Mouse (Mus musculus) left cerebral cortex, adult 18-20 months (tissue): ENCODE results near the gene Clec2g. TPM values are rescaled to one million over a fixed set of nuclear protein-coding genes. Genes with fewer than 3 reads are reported as not detected.
"Not testable (repeated sequence)": the region's sequence is repeated elsewhere in the genome, so short reads cannot be mapped to it uniquely, and the experiment has no call there.

Experiments used
- DNase-seq, 2 experiments: peaks; one replicate each; pipeline ENCODE4 v3.0.0; 2021 to 2022; ENCODE audit warnings: low spot score in 2 of 2, mixed read lengths in 1 of 2
- total RNA-seq, 2 experiments: library from RNA; stranded (reverse); gene quantifications; 2 replicates each; pipeline ENCODE4 v1.2.3; 2021

Clec2g gene
- total RNA-seq, 2 experiments from 2014 or later = not detected

DNA sequence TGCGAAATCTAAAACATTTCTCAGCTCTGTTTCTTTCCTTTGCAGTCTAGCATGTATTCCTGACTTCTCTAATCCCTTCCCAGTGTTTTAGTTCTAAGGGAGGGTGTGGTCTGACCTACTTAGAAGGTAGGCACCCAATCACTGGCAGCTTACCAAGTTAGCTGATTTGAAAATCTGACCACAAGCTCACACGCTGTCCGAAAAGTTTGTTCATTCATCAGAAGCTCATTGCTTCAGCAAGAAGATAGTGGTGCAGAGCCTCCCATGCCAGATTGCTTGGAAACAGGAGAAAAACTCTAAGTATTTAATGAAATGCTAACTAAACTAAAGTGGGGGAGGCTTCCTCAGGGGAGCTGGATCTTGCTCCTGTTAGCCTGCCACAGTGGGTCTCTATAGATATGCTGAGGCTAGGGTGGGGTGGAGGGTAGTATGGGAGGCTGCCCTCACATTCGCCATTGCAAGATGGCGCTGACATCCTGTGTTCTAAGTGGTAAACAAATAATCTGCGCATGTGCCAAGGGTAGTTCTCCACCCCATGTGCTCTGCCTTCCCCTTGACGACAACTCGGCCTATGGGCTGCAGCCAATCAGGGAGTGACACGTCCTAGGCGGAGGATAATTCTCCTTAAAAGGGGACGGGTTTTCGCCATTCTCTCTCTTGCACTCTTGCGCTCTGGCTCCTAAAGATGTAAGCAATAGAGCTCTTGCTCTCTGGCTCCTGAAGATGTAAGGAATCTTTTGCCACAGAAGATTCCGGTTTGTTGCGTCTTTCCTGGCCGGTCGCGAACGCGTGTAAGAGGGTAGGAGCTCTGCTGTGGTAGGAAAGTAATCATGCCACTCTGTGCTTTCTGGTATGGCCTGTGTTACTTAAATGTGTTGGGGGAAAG, 36.6 kb downstream of the Clec2g start:
- DNase-seq = not testable (repeated sequence)

DNA sequence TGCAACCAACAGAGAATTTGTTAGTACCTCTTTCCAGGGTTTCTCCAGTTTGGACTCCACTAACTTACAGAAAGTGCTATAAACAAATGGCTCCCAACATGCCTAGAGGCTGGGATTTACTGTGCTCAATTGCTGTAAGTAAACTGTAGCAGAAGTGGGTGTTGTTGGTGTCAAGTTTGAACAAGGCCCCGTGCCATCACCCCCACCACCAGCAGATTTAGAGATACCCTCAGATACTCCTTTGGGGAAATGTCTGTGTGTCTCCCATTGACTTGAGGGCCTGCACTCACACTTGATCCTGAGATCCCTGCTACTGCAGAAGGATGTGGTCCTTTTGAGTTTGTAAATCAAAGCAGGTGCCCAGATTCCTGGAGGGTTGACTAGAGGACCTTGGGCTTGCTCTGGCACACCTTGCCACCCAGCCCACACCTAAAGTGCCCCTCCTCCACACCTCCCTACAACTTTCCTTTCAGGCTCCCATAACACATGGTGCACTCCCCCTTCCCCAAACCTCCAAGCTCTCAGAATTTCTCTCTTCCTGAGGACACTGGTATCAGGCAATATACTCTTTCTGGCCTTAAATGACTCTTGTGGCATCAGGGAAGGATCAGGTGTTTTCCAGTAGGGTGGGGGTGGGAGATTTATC, 37.3 kb downstream of the Clec2g start:
- DNase-seq = no peak

DNA sequence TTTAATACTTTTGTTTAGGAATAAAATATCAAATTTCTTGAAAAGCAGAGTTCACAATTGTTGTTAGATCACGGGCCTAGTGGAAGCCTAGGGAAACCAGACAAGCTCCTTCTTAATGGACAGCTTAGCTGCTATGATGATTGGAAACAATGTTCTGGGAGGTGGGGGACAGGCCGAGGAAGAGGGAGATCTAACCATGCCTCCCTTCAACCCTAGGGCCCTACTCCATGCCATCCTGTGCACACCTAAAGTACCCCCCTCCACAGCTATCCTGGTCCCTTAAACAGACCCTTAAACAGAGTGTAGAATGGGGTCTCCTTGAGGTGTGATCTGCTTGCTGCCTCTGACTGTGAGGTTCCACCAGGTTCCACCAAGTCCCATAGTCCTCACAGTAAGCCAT, 38.0 kb downstream of the Clec2g start:
- DNase-seq = no peak

DNA sequence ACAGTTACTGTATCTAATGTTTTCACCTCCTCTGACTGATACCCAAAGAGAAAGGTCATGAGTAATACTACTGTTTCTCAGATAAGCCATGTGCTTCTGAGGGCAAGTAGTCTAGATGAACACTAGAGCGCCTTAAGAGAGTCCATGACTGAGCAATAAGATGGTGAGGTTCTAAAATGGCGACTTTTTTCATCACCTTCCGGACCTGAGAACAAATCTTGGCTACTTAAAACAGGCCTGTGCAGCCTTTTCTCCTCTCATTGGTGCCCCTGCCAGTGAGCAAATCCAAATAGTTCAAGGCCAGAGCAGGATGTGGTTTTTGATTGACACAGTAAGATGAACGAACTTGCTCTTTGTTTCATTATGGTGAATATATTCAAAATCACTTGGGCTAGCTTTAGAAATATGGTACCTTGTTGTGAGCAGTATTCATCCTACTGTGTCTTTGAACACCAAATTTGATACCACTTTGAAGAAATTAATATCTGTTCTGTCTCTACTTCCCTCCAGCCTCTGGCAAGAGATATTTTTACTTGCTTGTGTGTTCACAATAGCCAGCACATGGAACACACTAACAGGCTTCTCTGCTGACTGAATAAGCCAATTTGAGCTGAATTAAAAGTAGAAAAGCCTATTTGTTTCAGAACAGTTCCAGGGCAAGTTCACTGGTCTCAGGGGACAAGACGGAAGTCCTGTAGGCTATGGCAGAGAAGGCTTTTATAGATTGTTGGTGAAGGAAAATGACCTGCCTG, 38.7 kb downstream of the Clec2g start:
- DNase-seq = no peak

DNA sequence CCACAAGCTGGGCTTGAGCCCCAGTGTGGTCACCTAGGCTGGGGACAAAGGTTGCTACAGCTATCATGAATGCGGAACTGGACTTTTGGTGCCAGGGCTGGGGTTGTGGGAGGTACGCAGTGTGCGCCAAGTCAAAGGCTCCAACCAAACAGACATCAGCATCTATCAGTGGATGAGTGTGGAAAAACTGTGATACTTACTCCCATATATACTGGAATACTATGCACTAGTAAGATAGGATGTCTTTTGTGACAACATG, 39.2 kb downstream of the Clec2g start:
- no peak for DNase-seq

DNA sequence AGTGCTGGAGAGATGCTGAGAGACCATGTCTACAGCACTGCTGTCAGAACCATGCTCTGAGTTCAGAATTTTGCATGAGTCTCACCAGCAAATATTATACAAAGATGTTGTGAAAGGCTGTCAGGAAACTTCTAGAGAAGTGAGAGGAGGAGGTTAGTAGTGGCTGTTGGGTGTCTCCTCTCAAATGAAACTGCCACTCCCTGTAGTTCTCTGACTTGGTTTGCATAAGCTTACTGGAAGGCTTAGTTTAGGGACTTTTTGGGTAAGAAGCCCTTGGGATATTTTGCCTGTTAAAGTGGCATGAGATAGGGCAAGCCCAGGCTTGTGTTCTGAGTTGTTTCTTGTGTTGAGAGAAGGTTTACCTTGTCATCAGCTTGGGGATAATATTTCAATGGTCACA, 40.7 kb downstream of the Clec2g start:
- not testable (repeated sequence) for DNase-seq

DNA sequence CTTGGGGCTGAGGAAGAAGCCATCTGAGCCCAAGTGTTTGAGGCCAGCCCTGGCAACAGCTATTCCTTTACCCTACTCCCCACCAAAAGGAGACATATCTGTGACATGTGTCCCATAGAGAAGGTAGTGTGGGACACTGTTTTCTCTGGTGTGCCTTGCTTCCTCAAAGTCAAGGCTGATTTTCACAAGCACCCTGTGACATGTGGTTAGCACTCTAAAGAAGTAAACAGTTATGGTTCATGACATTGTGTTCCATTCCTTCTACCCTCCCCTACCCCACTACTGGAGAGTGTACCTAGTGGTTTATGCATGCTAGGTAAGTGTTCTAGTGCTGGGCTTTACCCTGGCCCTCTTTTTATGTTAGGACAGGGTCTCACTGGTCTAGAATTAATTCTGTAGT, 42.0 kb downstream of the Clec2g start:
- no peak for DNase-seq

DNA sequence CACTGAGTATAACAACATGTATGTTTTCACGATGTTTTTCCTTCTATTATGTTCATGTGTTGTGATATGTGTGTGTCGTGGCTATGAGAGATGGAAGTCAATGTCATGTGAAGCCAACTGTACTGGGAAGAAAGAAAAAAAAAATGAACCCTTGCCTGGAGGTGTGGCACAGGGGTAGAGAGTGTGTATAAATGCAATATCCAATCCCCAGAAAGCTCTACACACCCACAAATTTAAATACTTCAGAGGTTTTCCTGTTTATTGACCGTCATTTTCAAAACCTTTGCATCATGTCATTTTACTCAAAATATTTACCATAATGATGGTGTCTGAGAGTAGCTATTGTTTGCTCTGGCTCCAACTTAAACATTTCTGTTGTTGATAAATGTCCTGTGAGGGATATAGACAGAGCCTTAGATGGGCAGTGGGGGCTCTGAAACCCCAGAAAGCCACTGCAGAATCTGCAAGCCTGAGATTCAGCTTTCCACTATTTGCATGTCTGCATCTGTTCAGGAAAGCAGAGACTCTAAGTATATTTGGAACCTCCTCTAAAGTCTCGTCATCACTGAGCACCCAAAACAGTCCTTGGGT, 47.9 kb downstream of the Clec2g start:
- DNase-seq = not testable (repeated sequence)

DNA sequence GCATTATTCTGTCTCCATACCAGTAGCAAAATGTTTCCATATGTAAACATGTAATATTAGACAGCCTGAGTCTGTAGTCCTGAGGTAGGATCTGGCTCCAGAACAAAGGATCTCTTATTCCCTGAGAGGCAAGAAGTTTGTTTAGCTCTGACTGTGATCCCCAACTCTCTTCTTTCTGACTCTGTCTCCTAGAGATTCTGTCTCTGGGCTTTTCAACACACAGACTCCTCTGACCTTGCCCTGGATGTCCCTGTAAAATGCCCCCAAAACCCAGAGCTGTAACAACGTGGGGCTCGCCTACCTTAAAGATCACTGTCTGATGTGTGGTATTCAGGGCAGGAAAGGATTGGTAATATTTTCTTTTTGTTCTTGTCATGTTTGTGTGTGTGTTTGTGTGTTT, 58.2 kb downstream of the Clec2g start:
- DNase-seq = no peak

DNA sequence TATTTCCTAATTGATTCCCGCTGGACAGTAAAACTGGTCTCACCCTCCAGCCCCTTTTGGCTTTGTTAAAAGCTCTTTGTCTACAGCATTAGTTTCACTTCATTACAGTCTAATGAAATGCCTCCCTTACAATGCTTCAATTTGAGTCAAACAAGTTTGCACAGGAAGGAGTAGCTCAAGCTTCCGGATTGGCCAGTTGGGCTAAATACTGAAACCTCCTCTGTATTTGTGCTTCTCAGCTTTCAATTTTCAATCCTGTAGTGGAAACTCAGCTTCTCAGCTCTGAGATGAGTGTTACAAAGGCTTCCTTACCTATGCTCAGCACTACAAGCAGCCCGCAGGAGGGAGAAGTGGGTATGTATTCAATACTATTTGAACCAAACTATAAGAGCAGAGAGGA, 58.6 kb downstream of the Clec2g start:
- no peak for DNase-seq

DNA sequence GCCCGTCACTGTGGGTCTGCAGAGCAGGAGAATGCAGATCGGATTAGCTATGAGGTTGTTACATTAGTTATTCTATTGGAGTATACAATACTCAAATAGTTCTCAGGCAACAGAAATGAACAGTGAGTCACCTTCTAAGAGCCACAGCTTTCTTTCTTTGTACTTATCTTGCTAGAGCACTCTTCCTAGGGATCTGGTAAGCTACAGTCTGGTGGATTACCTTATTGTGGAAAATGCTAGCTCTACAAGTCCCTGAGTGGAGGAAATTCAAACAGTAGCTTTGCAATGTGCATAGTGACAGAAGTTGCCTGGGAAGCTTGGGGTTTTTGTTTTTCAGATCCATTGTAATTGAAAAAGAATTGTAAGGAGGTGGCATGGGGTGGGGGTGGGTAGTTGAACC, 59.0 kb downstream of the Clec2g start:
- DNase-seq = no peak

DNA sequence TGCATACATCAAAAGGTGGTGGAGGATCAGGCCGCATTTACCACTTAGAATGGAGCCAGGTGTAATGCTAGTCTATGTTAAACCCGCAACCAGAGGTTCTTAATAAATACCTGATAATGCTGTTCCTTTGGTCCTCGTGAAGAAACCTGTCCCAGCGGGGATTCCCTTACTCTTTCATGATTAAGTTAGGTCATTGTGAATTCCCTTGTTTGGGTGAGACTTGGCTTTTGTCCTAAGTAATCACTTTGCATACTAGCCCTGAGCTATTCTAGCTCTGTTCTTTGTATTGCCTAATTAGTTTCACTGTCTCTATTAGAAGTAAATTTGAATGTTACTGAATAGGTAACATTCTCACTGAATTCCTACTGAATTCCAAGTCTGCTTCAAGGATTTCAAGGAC, 60.2 kb downstream of the Clec2g start:
- DNase-seq = no peak

DNA sequence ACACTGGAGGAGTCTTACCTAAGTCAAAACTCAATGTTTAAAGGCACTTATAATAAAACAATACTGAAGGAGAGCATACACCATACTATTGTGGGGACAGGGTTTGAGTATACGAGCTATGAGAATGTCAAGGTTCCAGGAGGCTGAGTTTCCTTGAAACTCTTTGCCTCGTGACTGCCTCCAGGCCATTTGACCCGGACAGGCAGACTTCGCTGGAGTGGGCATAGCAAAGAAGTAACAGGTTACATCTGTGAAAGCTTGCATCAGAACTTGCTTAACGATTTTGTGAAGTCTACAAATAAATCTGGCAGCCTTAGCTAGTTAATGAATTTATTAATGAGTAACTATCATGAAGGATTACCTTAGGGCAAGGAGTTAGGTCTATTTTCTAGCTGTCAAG, 60.6 kb downstream of the Clec2g start:
- no peak for DNase-seq

DNA sequence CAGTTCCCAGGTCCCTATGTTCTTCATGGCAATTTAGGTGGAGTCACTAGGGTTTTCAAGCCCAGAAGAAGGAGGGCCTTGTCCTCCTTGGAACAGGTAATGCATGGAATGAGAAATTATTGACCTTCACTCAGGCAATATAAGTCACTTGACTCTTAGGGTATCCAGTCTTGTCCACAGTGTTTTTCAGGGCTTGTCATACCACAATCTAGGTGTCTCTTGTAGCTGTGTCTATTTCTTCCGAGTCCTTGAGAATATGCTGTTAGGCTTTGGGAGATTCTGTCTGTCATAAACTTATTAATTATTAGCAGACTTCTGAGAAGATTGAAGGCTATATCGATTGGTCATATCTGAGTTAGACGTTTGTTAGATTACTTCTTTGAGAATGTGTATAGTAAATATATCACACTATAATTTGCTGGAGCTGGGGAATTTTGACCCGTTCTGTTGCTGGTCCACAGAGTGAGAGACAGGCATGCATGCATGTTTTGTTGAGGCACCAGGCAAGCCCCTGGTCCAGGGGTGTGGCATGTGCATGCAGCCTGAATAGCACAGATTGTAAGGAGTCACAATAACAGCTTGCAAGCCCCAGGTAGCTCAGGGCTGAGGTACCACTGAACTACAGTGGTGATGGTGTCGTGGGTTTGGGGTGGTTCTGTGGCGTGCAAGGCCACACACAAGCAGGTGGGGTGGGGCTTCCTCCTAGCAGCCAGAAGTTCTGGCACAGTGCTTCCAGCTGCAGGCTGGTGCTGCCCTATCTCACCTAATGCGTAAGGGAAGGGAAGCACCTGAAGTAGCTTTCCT, 61.3 kb downstream of the Clec2g start:
- DNase-seq = no peak

DNA sequence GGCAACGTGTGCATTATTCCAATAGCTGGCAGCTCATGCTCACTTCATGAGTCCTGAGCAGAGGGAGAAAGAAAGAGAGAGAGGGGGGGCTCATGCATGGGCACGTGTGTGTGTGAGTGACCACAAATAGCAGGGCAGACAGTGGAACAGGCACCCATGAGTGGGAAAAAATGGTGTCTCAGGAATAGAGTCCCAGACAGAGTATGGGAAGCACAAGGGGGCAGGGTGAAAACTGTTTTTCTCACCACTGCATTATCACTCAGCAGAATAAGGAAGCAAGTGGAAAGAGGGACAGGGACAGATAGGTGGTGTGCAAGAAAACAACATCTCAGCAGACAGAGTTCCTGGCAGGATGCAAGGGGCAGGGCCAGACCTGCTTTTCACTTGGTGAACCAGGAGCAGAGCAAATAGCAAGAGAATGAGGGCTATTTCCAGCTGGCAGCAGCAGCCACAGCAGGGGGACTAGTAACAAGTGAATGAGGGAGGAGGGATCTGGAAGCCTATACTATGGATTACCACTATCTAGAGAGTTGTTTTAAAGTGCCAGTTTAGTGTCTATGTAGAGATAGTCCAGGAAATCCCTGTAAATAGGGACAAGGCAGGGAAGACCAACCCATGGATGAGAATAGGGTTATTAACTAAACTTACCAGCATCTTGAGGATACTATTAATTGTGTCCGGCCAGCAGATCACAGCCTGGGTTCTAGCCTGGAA, 62.0 kb downstream of the Clec2g start:
- DNase-seq = no peak

DNA sequence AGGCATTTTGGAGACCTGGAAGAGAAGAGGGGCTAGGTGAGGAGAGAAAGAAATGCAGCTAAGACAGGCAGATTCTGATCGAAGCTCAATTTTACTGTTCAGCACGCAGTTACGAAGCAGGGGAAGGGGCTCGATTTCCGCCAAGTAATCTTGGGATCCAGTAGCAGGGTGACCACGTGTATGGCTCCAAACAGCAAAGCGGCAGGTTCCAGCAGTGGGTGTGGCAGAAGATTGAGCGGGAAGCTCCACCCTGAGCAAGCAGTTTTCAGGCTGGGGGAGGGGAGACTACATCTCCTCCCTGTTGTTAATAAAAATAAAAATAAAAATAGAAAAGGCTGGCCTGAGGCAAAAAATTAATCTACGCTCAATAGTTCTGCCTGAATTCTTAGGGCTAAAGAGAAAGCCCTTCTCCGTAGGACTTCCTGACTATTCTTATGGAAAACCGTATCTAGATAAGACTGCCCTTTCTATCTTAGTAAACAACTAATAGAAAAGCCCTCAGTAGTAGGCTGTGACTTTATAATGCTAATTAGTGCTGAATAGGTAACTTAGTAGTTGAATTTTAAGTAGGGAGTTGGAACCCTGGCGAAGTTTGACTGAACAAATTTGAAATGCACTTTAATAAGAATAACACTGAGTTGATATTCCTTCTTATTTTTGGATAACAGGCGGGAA, 62.7 kb downstream of the Clec2g start:
- no peak for DNase-seq

DNA sequence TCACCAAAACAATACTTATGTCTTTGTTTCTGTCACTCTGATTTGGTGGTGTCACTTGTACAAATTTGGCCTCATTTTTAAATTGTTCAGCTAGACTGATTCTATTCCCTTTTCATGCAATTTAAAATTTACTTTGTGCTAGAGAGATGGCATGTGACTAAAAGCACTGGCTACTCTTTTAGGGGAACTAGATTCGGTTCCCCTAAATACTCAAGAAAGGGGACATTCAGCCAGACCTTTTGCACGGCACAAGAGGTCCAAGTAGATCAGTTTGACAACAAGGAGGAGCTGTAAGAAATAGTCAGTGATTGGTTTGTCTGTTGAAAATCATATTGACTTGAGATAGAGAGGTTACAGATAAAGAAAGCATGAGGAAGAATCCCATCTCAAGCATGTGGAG, 67.2 kb downstream of the Clec2g start:
- no peak for DNase-seq

DNA sequence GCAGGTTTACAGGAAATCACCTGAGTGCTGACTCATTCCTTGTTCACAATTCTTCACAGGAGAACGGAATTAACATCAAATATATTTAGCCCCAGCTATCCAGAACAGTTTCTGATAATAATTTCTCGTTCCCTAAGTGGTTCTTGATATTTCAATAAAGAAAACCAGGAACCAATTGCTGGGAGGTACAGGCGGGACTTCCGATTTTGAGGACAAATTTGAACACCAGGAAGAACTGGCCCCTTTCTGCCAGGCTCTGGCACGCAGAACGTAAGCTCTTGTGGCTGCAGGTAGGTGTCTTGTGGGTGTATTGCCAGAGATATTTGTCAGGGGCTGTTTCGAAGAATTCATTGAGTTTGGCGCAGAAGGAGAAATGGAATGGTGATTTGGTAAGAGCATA, 74.4 kb downstream of the Clec2g start:
- no peak for DNase-seq

DNA sequence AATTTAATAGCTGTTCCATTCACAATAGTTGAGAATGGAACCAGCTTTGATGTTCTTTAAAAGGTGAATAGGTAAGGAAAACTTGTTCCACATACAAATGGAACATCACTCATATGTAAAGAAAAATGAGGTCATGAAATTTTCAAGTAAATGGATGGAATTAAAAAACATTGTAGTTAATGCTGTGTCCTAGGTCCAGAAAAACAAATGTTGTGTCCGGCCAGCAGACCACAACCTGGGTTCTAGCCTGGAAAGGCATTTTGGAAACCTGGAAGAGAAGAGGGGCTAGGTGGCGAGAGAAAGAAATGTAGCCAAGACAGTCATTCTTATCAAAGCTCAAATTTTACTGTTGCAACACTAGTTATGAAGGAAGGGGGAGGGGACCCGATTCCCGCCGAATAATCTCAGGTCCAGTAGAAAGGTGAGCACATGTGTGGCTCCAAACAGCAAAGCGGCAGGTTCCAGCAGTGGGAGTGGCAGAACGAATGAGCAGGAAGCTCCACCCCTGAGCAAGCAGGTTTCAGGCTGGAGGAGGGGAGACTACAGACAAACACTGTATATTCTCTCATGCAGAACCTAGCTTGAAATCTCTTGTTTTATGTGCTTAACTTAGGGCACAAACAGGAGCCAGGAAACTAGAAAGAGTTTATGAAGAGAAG, 75.8 kb downstream of the Clec2g start:
- not testable (repeated sequence) for DNase-seq
